Mouse (Mus musculus): ENCODE data around the gene Cdx2.

DNA sequence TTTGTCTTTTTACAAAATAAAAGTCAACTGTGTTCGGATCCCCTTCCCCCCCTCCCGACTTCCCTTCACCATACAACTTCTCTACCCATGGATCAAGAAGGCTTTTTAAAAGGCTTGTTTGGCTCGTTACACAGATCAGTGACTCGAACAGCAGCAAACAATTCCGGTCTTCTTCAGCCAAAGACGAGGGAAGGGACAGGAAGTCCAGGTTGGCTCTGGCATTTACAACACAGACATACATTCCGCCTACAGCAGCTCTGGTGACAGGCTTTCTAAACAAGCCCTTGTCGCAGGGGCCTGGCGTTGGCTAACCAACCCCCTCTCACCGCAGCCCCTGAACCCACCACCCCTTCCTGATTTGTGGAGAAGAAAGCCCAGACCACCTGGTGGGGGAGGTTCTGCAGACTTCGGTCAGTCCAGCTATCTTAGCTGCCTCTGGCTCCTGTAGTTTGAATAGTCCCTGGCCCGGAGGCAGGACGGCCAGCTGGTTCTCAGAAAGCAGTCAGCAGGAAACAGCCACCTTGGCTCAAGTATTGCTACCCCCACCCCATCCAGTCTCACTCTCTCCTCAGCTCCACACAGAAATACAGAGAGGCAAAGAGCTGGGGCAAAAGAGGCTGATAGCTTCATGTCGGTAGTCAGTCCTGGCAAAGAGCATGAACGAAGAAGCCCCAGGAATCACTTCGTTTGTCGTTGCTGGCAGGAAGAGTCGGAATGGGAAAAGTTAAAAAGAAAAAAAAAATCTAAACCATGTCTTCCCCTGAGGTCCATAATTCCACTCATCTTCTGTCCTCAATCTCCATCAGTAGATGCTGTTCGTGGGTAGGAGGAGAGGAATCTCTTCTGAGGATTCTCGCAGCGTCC is 5.9 kb downstream of the Cdx2 start:
- TF ChIP-seq CTCF (IDR thresholded peaks at IDR 0.05; ENCODE audit: low read depth, low read length) (no peak), POLR2A (IDR thresholded peaks at IDR 0.05; ENCODE audit: insufficient read depth, low read length) (no peak), EP300 (IDR thresholded peaks at IDR 0.05; ENCODE audit: insufficient read depth, low read depth, low read length) (no peak)
